Mouse (Mus musculus): Measurements from ENCODE around the gene Olfr1006. TPM values are rescaled to one million over a fixed set of nuclear protein-coding genes. Genes with fewer than 3 reads are reported as not detected.

The Olfr1006 gene
- polyA plus RNA-seq, 1 experiment from 2014 or later: not detected

Other genes starting within 250 kb of the Olfr1006 start
- not detected in 2 replicates for gene Olfr994, start 242.3 kb downstream of the Olfr1006 start, polyA plus RNA-seq (2015; fragmentation: Nextera tagmentation; extraction: Ambion mirVana)
- not detected in 2 replicates for gene Olfr995, start 235.1 kb downstream of the Olfr1006 start, polyA plus RNA-seq (2015; fragmentation: Nextera tagmentation; extraction: Ambion mirVana)
- gene 4833423E24Rik, start 159.7 kb downstream of the Olfr1006 start, polyA plus RNA-seq (2015; fragmentation: Nextera tagmentation; extraction: Ambion mirVana): 0.09 TPM in 1 of 2 replicates, not detected in the other
- not detected in 2 replicates for gene Olfr996, start 99.6 kb downstream of the Olfr1006 start, polyA plus RNA-seq (2015; fragmentation: Nextera tagmentation; extraction: Ambion mirVana)
- gene Olfr998, start 89.8 kb downstream of the Olfr1006 start, polyA plus RNA-seq (2015; fragmentation: Nextera tagmentation; extraction: Ambion mirVana): not detected in 2 replicates
- not detected in 2 replicates for gene Olfr1000, start 66.9 kb downstream of the Olfr1006 start, polyA plus RNA-seq (2015; fragmentation: Nextera tagmentation; extraction: Ambion mirVana)
- not detected in 2 replicates for gene Olfr1002, start 28.1 kb downstream of the Olfr1006 start, polyA plus RNA-seq (2015; fragmentation: Nextera tagmentation; extraction: Ambion mirVana)
- gene Olfr154, start 14.3 kb downstream of the Olfr1006 start, polyA plus RNA-seq (2015; fragmentation: Nextera tagmentation; extraction: Ambion mirVana): not detected in 2 replicates
- gene Olfr1008, start 10.7 kb upstream of the Olfr1006 start, polyA plus RNA-seq (2015; fragmentation: Nextera tagmentation; extraction: Ambion mirVana): not detected in 2 replicates
- gene Olfr1009, start 36.7 kb upstream of the Olfr1006 start, polyA plus RNA-seq (2015; fragmentation: Nextera tagmentation; extraction: Ambion mirVana): not detected in 2 replicates
- gene Olfr1012, start 84.0 kb upstream of the Olfr1006 start, polyA plus RNA-seq (2015; fragmentation: Nextera tagmentation; extraction: Ambion mirVana): not detected in 2 replicates
- not detected in 2 replicates for gene Olfr1013, start 88.3 kb upstream of the Olfr1006 start, polyA plus RNA-seq (2015; fragmentation: Nextera tagmentation; extraction: Ambion mirVana)
- not detected in 2 replicates for gene Olfr1014, start 93.9 kb upstream of the Olfr1006 start, polyA plus RNA-seq (2015; fragmentation: Nextera tagmentation; extraction: Ambion mirVana)
- not detected in 2 replicates for gene Olfr1015, start 103.2 kb upstream of the Olfr1006 start, polyA plus RNA-seq (2015; fragmentation: Nextera tagmentation; extraction: Ambion mirVana)
- not detected in 2 replicates for gene Olfr1016, start 123.8 kb upstream of the Olfr1006 start, polyA plus RNA-seq (2015; fragmentation: Nextera tagmentation; extraction: Ambion mirVana)
- not detected in 2 replicates for gene Olfr1018, start 139.7 kb upstream of the Olfr1006 start, polyA plus RNA-seq (2015; fragmentation: Nextera tagmentation; extraction: Ambion mirVana)
- not detected in 2 replicates for gene Olfr1019, start 166.7 kb upstream of the Olfr1006 start, polyA plus RNA-seq (2015; fragmentation: Nextera tagmentation; extraction: Ambion mirVana)
- gene Olfr1020, start 168.3 kb upstream of the Olfr1006 start, polyA plus RNA-seq (2015; fragmentation: Nextera tagmentation; extraction: Ambion mirVana): not detected in 2 replicates
- not detected in 2 replicates for gene Olfr1022, start 189.8 kb upstream of the Olfr1006 start, polyA plus RNA-seq (2015; fragmentation: Nextera tagmentation; extraction: Ambion mirVana)
- gene Olfr1023, start 206.9 kb upstream of the Olfr1006 start, polyA plus RNA-seq (2015; fragmentation: Nextera tagmentation; extraction: Ambion mirVana): not detected in 2 replicates
- gene Olfr1024, start 226.3 kb upstream of the Olfr1006 start, polyA plus RNA-seq (2015; fragmentation: Nextera tagmentation; extraction: Ambion mirVana): not detected in 2 replicates
- gene Olfr1025-ps1, start 236.4 kb upstream of the Olfr1006 start, polyA plus RNA-seq (2015; fragmentation: Nextera tagmentation; extraction: Ambion mirVana): not detected in 2 replicates
- not detected in 2 replicates for gene Olfr1026, start 242.8 kb upstream of the Olfr1006 start, polyA plus RNA-seq (2015; fragmentation: Nextera tagmentation; extraction: Ambion mirVana)